Mouse (Mus musculus) midbrain, embryonic 12.5 days (tissue): ENCODE data around the gene Gm28374. TPM values are rescaled to one million over a fixed set of nuclear protein-coding genes. Genes with fewer than 3 reads are reported as not detected.
"Not testable (repeated sequence)": the region's sequence is repeated elsewhere in the genome, so short reads cannot be mapped to it uniquely, and the experiment has no call there.

ENCODE experiments used
- ATAC-seq: fragments of 200-750 bp; cut with Nextera tagmentation; 2 replicates; pipeline ENCODE4 v1.8.0; 2017; ENCODE audit warnings: low read depth, moderate TSS enrichment, moderate library complexity; ENCODE audit not compliant: low FRiP score
- H3K27ac ChIP-seq: fragments of 300-500 bp; sonication (generic); replicated peaks from 2 replicates; pipeline ENCODE4 v1.5.1; 2016; ENCODE audit warnings: mild to moderate bottlenecking
- H3K27me3 ChIP-seq: fragments of 300-500 bp; sonication (generic); 2 replicates; pipeline ENCODE4 v1.6.1; 2016; ENCODE audit warnings: mild to moderate bottlenecking
- H3K36me3 ChIP-seq: fragments of 300-500 bp; sonication (generic); 2 replicates; pipeline ENCODE4 v1.6.1; 2016
- H3K4me1 ChIP-seq: fragments of 300-500 bp; sonication (generic); 2 replicates; pipeline ENCODE4 v1.6.1; 2016
- H3K4me2 ChIP-seq: fragments of 300-500 bp; sonication (generic); replicated peaks from 2 replicates; pipeline ENCODE4 v1.6.1; 2016; ENCODE audit warnings: mild to moderate bottlenecking, moderate library complexity
- H3K4me3 ChIP-seq: fragments of 300-500 bp; sonication (generic); 2 replicates; pipeline ENCODE4 v1.5.1; 2016; ENCODE audit warnings: mild to moderate bottlenecking
- H3K9ac ChIP-seq: fragments of 300-500 bp; sonication (generic); replicated peaks from 2 replicates; pipeline ENCODE4 v1.6.1; 2016; ENCODE audit warnings: mild to moderate bottlenecking, moderate library complexity
- H3K9me3 ChIP-seq: fragments of 300-500 bp; sonication (generic); 2 replicates; pipeline ENCODE4 v1.6.1; 2016; ENCODE audit warnings: mild to moderate bottlenecking
- WGBS: fragments of 180-500 bp; shearing (Covaris S2); methylation state at CpG from one replicate; pipeline ENCODE4 v1.1.7; 2016; 5-methylcytosine and 5-hydroxymethylcytosine counted together
- polyA plus RNA-seq: library from polyadenylated mRNA; unstranded; fragments of >200 nt; fragmentation: Nextera tagmentation; extraction: Ambion mirVana; gene quantifications from 2 replicates; pipeline ENCODE4 v1.2.1, GENCODE M21; 2016

Gene Gm28374
- polyA plus RNA-seq, 1 experiment from 2014 or later, result 2.6 TPM

DNA sequence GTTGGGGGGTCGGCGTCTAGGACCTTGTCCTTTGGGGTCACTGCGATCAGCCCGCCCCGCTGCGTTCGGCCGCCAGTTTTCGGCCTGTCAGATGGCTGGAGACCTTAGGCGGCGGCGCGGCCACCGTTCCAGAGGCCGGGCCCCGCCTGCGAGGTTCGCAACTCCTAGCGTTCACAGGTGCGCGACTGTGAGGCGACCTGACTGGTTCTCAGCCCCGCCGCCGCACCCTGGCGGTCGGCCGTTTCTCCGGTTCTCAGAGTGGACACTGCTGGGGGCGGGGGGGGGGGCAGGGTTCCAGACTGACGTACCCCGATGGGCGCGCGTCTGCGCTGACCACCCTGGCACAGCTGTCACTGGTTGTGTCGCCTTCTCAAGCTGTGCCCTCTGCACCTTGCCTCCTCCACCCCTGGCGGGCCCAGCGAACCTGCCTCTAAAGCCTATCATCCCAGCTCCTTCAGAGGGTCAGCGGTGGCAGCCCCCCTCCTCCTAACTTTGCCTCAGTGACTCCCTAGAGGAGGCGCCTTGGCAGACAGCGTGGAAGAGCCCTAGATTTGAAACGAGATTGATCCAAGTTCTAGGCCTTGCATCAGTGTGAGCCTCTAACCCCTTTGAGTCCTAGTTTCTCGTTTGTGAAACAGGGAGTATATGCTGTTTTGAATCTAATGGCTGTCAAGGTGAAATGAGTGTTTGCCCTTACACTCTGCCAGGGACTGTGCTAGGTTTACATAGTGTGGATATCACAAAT, 34.7 kb downstream of the Gm28374 start:
- ATAC-seq, result peak; percentile 38
- 2% methylated on average over 44 of the region's 44 CpGs for WGBS
- Histone ChIP-seq H3K36me3 (peaks cover 42% of the 10 kb centered on the region), H3K9ac (peak overlapping the region; percentile 91), H3K4me2 (peak overlapping the region; percentile 99), H3K4me1 (peaks cover 21% of the 10 kb centered on the region), H3K9me3 (no peaks in the 10 kb centered on the region), H3K27ac (peak overlapping the region; percentile 99), H3K4me3 (peak overlapping the region; percentile 97), H3K27me3 (no peaks in the 10 kb centered on the region)

GRCm38 (mm10) chr19:6046294-6047153, 35.5 kb downstream of the Gm28374 start, which contains the start of gene Syvn1:
Gene Syvn1 (plus strand): TSS chr19:6046576.
- H3K4me2 ChIP-seq, result peak within 1 kb of the TSS; percentile 99
- no peaks in the 10 kb centered on the region for H3K27me3 ChIP-seq
- peaks cover 34% of the 10 kb centered on the region for H3K36me3 ChIP-seq
- under 1% methylated on average over 65 of the region's 65 CpGs for WGBS
- H3K4me1 ChIP-seq, result peaks cover 21% of the 10 kb centered on the region
- H3K9me3 ChIP-seq, result no peaks in the 10 kb centered on the region
- H3K4me3 ChIP-seq, result peak within 1 kb of the TSS; percentile 97
- peak within 1 kb of the TSS; percentile 99 for H3K27ac ChIP-seq
- ATAC-seq, result peak; percentile 88
- peak within 1 kb of the TSS; percentile 91 for H3K9ac ChIP-seq

- Histone ChIP-seq H3K36me3 (peaks cover 25% of the 10 kb centered on the region), H3K4me2 (peak overlapping the region; percentile 99), H3K4me1 (peaks cover 21% of the 10 kb centered on the region), H3K27ac (peak overlapping the region; percentile 99), H3K4me3 (peak overlapping the region; percentile 97), H3K27me3 (no peaks in the 10 kb centered on the region), H3K9me3 (no peaks in the 10 kb centered on the region), H3K9ac (peak overlapping the region; percentile 82)
- WGBS, result 25% methylated on average over 20 of the region's 20 CpGs
- ATAC-seq, result peak; percentile 47
Measured at GRCm38 (mm10) chr19:6045366-6046293, 36.4 kb downstream of the Gm28374 start.

DNA sequence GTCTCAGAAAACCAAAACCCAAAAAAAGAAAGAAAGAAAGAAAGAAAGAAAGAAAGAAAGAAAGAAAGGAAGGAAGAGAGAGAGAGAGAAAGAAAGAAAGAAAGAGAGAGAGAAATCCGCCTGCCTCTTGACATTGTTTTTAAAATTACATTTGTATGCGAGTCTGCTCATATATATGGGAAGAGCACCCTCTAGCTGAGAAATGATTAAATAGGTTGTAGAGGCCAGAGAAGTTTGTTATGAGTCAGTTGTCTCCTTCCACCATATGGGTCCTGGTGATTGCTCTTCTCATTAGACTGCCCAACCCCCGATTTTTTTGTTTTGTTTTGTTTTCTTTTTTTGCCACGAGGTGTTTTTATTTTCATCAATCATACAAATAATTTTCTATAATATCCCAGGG, 38.0 kb downstream of the Gm28374 start:
- not testable (repeated sequence) for ATAC-seq, H3K27me3 ChIP-seq, H3K27ac ChIP-seq, H3K9ac ChIP-seq, H3K4me2 ChIP-seq, H3K9me3 ChIP-seq, H3K4me3 ChIP-seq, H3K36me3 ChIP-seq
- peaks cover 21% of the 10 kb centered on the region for H3K4me1 ChIP-seq
- 69% methylated on average over 4 of the region's 4 CpGs for WGBS

- Histone ChIP-seq H3K4me1 (peaks cover 10% of the 10 kb centered on the region), H3K9me3 (no peaks in the 10 kb centered on the region), H3K27me3 (no peaks in the 10 kb centered on the region), H3K36me3 (no peaks in the 10 kb centered on the region), H3K9ac (no peak overlapping the region), H3K4me3 (no peak overlapping the region), H3K4me2 (no peak overlapping the region), H3K27ac (no peak overlapping the region)
- ATAC-seq, result no peak
- 82% methylated on average over 9 of the region's 9 CpGs for WGBS
Measured at GRCm38 (mm10) chr19:6042293-6042692, 39.8 kb downstream of the Gm28374 start.

DNA sequence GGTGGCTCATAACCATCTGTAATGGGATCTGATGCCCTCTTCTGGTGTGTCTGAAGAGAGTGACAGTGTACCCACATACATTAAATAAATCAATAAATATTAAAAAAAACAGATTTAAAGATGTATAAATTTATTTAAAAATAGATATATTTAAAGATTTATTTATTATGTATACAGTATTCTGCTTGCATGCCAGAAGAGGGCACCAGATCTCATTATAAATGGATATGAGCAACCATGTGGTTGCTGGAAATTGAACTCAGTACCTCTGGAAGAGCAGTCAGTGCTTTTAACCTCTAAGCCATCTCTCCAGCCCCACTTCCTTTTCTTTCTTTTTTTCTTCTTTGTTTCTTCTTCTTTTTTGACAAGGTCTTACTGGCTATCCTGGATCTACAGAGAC, 42.1 kb downstream of the Gm28374 start:
- H3K27ac ChIP-seq, result no peak overlapping the region
- H3K27me3 ChIP-seq, result no peaks in the 10 kb centered on the region
- H3K4me2 ChIP-seq, result no peak overlapping the region
- no peaks in the 10 kb centered on the region for H3K9me3 ChIP-seq
- no peaks in the 10 kb centered on the region for H3K36me3 ChIP-seq
- no peak overlapping the region for H3K4me3 ChIP-seq
- no peak for ATAC-seq
- peaks cover under 1% of the 10 kb centered on the region; the same call in 1 of the 2 replicates for H3K4me1 ChIP-seq
- no peak overlapping the region for H3K9ac ChIP-seq

- Histone ChIP-seq H3K27ac (no peak overlapping the region), H3K4me3 (no peak overlapping the region), H3K4me1 (no peaks in the 10 kb centered on the region), H3K36me3 (no peaks in the 10 kb centered on the region), H3K9ac (no peak overlapping the region), H3K9me3 (no peaks in the 10 kb centered on the region), H3K27me3 (no peaks in the 10 kb centered on the region), H3K4me2 (no peak overlapping the region)
- 83% methylated on average over 7 of the region's 7 CpGs for WGBS
- ATAC-seq, result no peak
Measured at GRCm38 (mm10) chr19:6038326-6038725, 43.7 kb downstream of the Gm28374 start.

- Histone ChIP-seq H3K9ac (no peak overlapping the region), H3K27ac (no peak overlapping the region), H3K4me2 (no peak overlapping the region), H3K36me3 (no peaks in the 10 kb centered on the region), H3K9me3 (no peaks in the 10 kb centered on the region), H3K4me1 (no peaks in the 10 kb centered on the region), H3K27me3 (no peaks in the 10 kb centered on the region), H3K4me3 (no peak overlapping the region)
- ATAC-seq, result no peak
Measured at GRCm38 (mm10) chr19:6037695-6038094, 44.4 kb downstream of the Gm28374 start.

DNA sequence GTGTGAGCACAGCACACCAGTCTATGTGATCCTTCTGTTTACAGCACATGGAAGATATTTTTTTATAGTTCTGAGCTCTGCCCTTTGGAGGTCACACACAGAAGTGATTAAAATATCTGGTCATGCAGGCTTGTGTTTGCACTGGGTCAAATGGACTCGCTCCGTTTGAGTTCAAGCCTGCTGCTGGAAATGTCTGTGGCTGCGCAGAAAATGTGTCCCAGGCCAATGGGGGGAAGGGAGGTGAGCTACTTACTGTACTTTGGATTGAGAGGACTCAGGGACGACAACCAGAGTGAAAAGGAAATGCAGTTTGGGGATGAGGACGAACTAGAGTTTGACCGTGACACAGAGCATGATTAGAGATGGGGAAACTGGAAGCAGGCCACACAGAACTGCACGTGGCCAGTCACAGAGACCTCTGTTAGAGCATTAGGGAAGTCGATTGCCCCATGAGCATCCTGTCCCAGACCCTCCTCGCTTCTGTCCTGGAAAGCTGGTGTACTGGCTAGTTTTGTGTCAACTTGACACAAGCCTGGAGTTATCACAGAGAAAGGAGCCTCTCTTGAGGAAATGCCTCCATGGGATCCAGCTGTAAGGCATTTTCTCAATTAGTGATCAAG, 46.0 kb downstream of the Gm28374 start:
- no peaks in the 10 kb centered on the region for H3K9me3 ChIP-seq
- no peaks in the 10 kb centered on the region for H3K36me3 ChIP-seq
- H3K27me3 ChIP-seq, result no peaks in the 10 kb centered on the region
- no peak for ATAC-seq
- no peak overlapping the region for H3K9ac ChIP-seq
- H3K27ac ChIP-seq, result no peak overlapping the region
- no peak overlapping the region for H3K4me3 ChIP-seq
- WGBS, result 77% methylated on average over 9 of the region's 9 CpGs
- H3K4me1 ChIP-seq, result no peaks in the 10 kb centered on the region
- no peak overlapping the region for H3K4me2 ChIP-seq

DNA sequence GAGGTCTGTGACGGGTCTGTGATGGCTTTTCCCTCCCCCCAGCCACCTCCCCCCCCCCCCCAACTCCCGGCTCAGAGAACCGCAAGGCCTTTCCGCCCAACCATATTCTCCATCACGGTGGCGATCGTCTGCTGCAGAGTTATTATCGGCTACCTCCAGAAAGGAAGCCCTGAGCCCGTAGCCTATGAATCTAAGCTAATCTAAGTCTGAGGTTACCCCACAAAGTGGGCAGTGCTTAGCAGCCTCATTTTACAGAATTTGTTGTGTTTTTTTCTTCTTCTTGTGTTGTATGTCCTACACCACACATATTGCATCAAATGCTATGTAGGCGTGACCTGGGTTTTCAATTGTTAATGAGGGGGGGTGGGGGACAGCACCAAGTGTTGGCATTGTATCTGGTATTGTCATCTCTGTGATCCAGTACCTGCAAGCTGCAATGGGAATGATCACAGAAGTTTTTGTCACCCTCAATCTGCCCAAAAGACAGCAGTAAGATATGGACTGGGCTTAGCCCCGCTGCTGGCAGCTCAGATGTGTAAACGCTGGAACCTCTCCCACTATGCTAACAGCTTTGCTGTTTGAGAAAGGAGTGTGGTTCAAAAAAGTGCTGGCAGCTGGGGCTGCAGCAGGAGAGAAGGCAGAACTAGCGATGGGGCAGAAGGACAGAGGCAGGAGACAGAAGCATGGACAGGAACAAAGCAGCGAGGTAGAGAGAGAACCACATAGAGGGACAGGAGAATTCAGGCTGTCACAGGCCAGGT, 51.4 kb downstream of the Gm28374 start:
- no peak overlapping the region for H3K9ac ChIP-seq
- 0 out of 2 replicates have a peak, but pooled peaks cover 3% of the 10 kb centered on the region for H3K27me3 ChIP-seq
- H3K4me2 ChIP-seq, result no peak overlapping the region
- no peaks in the 10 kb centered on the region for H3K9me3 ChIP-seq
- no peak for ATAC-seq
- no peak overlapping the region for H3K4me3 ChIP-seq
- no peak overlapping the region for H3K27ac ChIP-seq
- 73% methylated on average over 14 of the region's 14 CpGs for WGBS
- no peaks in the 10 kb centered on the region for H3K36me3 ChIP-seq
- H3K4me1 ChIP-seq, result no peaks in the 10 kb centered on the region

DNA sequence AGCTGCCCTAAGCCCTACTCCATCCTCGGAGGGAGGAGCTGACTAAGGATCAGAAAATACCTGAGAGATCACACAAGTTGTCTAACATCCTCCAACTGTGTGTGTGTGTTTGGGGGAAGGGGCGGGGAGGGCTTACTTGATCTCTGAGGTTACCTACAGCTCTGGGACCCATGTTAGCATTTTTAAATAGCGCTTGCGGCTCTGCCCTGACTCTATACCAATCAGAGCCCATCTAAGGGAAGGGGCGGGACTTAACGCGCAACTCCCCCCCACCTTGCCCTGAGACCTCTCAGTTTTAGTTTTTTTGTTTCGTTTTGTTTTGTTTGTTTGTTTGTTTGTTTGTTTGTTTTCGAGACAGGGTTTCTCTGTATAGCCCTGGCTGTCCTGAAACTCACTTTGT, 52.6 kb downstream of the Gm28374 start:
- Histone ChIP-seq H3K9ac (no peak overlapping the region), H3K4me1 (no peaks in the 10 kb centered on the region), H3K4me3 (no peak overlapping the region), H3K9me3 (no peaks in the 10 kb centered on the region), H3K36me3 (no peaks in the 10 kb centered on the region), H3K4me2 (no peak overlapping the region), H3K27ac (no peak overlapping the region), H3K27me3 (0 out of 2 replicates have a peak, but pooled peaks cover 3% of the 10 kb centered on the region)
- no peak for ATAC-seq
- 78% methylated on average over 9 of the region's 9 CpGs for WGBS
